Mouse (Mus musculus) left cerebral cortex, adult 2 months (tissue): ENCODE results near the gene Copb2. TPM values are rescaled to one million over a fixed set of nuclear protein-coding genes. Genes with fewer than 3 reads are reported as not detected.

ENCODE experiments used
- DNase-seq, 2 experiments: peaks; one replicate each; pipeline ENCODE4 v3.0.0; 2021 to 2022; ENCODE audit warnings: low spot score in 2 of 2, mixed read lengths in 1 of 2; ENCODE audit errors: extremely low spot score in 1 of 2
- H3K27ac ChIP-seq: fragments of 200-600 bp; 2 replicates; pipeline ENCODE4 v1.8.1; 2022
- H3K4me3 ChIP-seq: fragments of 200-600 bp; 2 replicates; pipeline ENCODE4 v1.8.1; 2022
- CTCF ChIP-seq: fragments of 200-600 bp; IDR thresholded peaks from 2 replicates; pipeline ENCODE4 v1.8.1; 2022; ENCODE audit warnings: antibody characterized with exemption, mild to moderate bottlenecking, moderate library complexity
- intact Hi-C: fragments of 180-260 bp; cut with DNase I; formaldehyde crosslinking; loops from one replicate; pipeline ENCODE4 v1.15.1; 2025
- long read RNA-seq, 2 experiments: library from polyadenylated mRNA; stranded (forward); transcript quantifications; one replicate each; pipeline ENCODE4 v2.0.0; 2021; ENCODE audit warnings: borderline mapping rate in 2 of 2
- total RNA-seq, 2 experiments: library from RNA; stranded (reverse); gene quantifications; 2 replicates each; pipeline ENCODE4 v1.2.3; 2021

Copb2 gene
- 10 to 100 TPM; 84.2 to 91.0 TPM for total RNA-seq
- long read RNA-seq, experiment 1, transcript Copb2-201 (22 exons, 3,050 nt) = major isoform, 87 of 101 reads
- long read RNA-seq, experiment 1, partial matches to known transcripts = 10 of 101 reads
- long read RNA-seq, experiment 1, other reads (novel, unspliced or antisense) = 4 of 101 reads
- long read RNA-seq, experiment 2, transcript Copb2-201 (22 exons, 3,050 nt) = major isoform, 55 of 67 reads
- long read RNA-seq, experiment 2, partial matches to known transcripts = 9 of 67 reads
- long read RNA-seq, experiment 2, other reads (novel, unspliced or antisense) = 3 of 67 reads

DNA sequence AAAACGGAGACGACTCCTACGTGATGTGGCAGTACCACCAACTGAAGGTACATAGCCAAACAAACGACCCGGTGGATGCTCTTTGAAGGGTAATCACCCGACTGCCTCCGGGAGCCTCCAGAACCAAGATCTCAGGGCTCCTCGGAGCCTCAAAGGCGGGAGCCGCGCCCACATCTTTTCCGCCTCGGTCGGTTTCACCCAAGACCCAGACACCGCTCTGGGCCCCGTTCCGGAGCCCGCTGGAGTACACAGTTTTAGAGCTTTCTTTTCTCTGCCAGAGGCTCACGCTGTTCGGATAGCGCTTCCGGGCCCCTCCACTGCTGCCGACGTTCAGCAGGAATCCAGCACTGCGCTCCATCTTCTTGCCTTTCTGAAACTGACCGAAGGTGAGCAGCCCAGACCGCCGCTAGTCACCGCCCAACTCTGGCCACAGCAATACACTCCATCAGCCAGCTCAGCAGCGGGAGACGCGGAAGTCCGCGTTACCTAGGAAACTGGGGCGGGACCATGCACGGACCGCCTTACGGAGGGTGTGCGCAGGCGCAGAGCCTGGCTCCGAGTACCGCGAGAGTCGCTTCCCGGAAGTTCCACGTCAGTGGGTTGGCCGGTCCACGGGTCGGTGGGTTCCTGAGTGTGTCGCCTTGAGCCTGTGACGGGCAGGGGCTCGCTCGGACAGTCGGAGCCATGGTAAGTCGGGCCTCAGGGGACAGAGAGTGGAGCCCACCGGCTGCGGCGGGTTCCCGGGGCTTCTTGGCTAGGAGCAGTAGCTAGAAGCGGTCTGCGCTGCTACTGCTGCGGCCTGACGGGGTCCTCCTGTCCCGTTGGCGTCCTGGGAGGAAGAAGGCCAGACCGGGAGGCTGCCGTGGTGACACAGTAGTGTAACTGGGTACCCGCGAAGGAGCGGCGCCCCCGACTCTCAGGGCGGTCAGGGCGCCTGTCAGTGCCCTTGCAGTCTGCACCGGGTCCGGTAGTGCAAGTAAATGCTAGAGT is at the start of gene Copb2:
Gene Copb2 (plus strand): TSS at position 585 of the 990 bp plus-strand sequence.
- H3K4me3 ChIP-seq = peak within 1 kb of the TSS; percentile 100
- H3K27ac ChIP-seq = peak within 1 kb of the TSS; percentile 83
- DNase-seq = peak; percentile 98 to 99
- intact Hi-C loops = no loop called here
- TF ChIP-seq CTCF = no peak; the same call in 1 of the 2 replicates

DNA sequence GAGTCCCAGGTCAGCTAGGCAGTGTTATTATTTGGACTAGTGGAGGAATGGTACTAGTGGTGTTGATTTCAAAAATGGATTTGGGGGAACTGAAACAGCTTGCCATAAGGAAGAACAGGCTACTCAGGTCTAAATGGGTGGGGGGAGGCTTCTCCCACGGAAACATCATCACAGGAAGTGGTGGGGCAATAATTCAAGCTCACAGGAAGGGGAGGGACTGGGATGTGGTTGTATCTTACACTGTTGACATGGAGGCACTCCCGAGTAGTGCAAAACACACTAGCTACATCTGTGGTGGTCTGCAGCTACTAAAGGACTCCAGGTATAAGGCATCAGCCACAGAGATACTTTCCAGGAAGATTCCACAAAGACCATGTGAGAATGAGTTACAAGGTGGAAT is 39.6 kb upstream of the Copb2 start:
- Histone ChIP-seq H3K4me3 (no peak overlapping the region), H3K27ac (no peak overlapping the region)
- no peak for DNase-seq
- intact Hi-C loops = no loop called here
- TF ChIP-seq CTCF = no peak

DNA sequence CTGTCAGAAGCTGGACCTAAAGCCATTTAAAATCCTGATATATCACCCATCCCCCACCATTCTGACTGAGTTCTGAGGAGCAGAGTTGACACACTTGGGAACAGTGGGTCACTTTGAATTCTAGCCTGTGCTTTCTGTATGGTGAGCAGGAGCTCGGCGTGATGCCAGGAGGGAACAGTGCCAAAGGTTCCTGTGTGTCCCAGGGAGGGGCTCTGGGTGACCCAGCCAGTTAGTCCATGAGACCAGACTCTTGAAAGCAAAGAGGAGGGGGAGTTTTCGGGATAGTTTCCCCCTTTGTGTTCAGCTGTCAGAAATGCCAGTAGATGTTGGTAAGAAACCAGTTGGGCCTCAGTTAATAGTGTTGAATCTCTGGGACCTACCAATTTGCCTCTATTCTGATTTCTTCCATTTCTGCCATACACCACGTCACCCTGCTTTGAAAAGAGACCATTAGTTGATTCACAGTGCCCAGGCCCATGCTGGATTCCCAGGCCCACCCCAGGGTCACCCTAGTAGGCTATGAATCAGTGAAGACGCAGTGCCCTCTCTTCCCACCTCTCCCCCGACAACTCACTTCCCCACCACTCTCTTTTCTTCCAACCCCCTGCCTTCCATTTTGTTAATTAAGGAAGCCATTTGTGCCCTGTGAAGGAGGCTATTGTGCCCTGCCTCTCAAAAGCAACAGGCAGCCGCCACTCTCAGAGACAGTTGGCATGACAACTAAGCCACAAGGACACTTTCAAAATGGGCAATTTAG is 38.6 kb upstream of the Copb2 start:
- Histone ChIP-seq H3K4me3 (no peak overlapping the region), H3K27ac (no peak overlapping the region)
- intact Hi-C loops = no loop called here
- no peak for TF ChIP-seq CTCF
- no peak for DNase-seq

DNA sequence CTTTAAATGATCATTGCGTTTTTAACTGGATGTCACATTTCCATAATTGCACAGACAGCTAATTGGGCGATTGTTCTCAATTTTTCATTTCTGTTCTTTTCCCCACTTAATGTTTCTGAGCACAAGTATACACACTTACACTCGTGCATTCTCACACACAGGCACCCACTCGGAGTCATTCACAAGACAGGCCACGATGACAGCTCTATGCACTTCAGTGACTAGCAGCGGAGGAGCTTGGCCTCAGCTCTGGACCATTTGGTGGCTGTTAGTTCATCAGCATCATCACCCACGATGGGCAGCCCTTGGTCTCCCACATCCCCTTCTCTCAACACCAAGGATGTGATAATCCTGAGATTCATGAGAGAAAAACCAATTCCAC is 38.0 kb upstream of the Copb2 start:
- H3K27ac ChIP-seq = no peak overlapping the region
- intact Hi-C loops = no loop called here
- H3K4me3 ChIP-seq = no peak overlapping the region
- DNase-seq = no peak
- TF ChIP-seq CTCF = no peak

DNA sequence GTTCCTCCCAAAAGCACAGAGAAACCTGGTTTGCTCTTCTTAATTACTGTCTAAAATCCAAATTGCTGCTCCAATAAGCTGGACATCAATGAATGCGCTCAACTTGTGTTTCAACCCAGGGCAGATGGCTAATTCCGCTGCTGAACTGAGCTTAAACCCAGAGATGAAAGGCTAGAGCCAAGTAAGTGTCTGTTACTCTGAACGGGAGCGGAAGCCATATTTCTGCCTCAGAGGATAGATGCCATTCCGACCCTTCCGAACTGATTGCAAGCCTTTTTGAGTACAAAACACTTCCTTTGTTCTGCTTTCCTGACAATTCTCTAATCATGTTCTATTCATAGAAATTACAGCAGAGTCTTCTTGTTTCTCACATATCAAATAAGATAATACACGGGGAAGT is 36.3 kb upstream of the Copb2 start:
- DNase-seq = no peak
- intact Hi-C loops = no loop called here
- H3K4me3 ChIP-seq = no peak overlapping the region
- no peak overlapping the region for H3K27ac ChIP-seq
- no peak for TF ChIP-seq CTCF

DNA sequence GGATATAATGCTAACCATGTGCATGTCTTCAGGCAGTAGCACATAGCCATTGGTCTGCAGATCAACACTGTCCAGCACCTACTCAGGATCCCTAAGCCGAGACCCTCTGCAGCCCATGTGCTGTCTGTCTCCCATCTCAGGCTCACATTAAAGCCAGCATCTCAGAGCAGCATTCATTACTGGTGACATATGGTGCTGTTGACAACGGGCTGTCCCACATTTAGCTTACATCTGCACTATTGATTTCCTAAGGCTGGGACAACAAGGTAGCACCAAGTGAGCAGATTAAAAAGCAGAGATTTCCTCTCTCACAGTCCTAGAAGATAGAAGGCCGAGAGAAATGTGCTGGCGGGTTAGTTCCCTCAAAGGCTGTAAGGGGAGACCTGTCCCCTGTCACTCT is 33.7 kb upstream of the Copb2 start:
- TF ChIP-seq CTCF = no peak
- H3K27ac ChIP-seq = no peak overlapping the region
- no peak overlapping the region for H3K4me3 ChIP-seq
- intact Hi-C loops = no loop called here
- no peak for DNase-seq

DNA sequence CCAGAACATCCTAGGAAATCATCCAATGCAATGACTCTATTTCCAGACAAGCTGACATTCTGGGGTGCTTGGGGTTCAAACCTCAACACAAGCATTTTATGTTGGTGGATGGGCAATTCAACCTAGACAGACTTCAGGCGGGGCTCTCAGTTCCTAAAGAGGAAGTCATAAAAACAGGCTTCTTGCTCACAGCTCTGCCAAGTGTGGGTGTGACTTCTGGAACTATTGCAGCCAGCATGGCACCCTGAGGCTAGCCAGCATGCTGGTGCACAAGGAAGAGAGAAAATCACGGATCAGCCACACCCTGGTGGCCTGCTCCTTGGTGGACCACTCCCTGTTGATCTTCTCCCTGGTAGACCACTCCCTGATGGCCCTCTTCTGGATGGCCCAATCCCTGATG is 32.5 kb upstream of the Copb2 start:
- intact Hi-C loops = no loop called here
- DNase-seq = no peak
- TF ChIP-seq CTCF = no peak
- Histone ChIP-seq H3K4me3 (no peak overlapping the region), H3K27ac (no peak overlapping the region)

DNA sequence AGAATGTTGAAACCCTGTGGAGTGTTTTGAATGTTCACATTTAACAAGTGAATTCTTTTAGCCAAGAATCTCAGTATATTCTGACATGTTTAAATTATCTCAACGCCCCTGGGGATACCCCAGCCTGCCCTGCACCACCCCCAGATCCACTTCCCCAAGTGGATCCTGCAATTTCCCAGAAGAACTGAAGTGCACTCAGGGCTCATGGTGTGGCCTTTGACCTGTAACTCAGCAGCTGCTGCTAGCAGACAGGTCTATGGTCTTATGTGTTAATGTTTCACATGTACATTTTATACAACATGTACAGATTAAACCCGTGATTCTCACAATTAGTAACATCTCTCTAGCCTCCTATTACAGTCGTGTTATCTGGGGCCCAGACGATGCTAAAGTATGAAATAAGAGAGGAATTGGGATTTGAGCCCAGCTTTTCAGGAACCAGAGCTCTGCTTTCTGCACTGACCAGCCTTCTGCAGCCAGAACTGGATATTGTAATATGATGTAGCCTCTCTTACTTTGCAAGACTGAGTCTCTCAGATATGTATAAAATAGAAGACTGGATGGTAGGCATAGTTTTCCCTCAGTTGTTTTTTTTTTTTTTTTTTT is 28.7 kb upstream of the Copb2 start:
- Histone ChIP-seq H3K27ac (no peak overlapping the region), H3K4me3 (no peak overlapping the region)
- intact Hi-C loops = loop anchor here (5.0 kb wide), 2 partner anchors 502 to 1362 kb away; partner anchors contain the start of gene Clstn2
- TF ChIP-seq CTCF = no peak
- DNase-seq = no peak

DNA sequence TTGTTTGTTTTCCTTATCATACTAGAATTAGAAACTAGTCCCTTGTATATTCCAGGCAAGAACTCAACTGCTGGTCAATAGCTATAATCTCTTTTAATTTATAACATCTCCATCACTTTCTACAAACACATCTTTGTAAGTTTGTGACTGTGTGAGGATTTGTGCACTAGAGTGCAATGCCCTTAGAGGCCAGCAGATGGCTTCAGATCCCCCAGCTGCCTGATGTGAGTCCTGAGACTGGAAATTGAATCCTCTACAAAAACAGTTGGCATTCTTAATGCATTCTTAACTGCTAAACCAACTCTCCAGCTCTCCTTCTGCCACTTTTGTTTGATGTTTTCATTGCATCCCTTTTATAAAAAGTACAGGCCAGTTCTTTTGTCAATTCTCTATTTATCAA is 27.8 kb upstream of the Copb2 start:
- DNase-seq = no peak
- TF ChIP-seq CTCF = peak; percentile 36
- no peak overlapping the region for H3K27ac ChIP-seq
- intact Hi-C loops = loop anchor here (5.0 kb wide), 2 partner anchors 503 to 1363 kb away; partner anchors contain the start of gene Clstn2
- H3K4me3 ChIP-seq = no peak overlapping the region

DNA sequence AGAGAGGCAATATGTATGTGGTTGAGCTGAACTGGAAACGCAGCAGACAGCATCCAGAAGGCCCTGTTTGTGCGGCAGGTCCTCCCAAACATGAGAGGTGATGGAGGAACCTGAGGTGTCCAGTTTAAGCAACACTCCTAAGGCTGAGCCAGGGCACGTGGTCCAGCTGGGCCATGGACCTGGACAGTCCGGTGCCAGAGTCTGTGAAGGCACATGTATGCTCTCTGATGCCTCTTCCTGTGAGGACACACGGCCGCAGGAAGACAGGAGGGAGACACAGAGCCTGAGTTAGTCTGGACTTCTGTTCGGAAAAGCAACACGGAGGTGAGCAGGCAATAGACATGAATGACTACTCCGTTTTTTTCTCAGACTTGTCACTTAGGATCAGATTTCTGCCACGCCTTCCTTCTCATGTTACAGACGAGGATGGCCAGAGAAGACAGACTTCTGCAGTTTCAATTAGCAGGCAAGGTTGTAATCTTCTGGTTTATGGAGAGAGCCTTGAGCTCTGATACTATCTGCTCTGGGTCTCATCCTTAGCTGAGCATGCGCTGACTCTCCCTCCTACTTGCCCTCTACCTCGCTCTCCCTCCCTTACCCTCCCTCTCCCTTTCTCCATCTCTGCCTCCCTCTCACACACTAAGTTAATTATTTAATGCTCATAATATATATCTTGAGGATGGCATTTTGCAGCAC is 25.4 kb upstream of the Copb2 start:
- intact Hi-C loops = loop anchor here (1.0 to 5.0 kb wide), 6 partner anchors 96 to 1366 kb away; partner anchors contain the start of gene Clstn2
- no peak for TF ChIP-seq CTCF
- Histone ChIP-seq H3K4me3 (no peak overlapping the region), H3K27ac (no peak overlapping the region)
- no peak for DNase-seq
